Mouse (Mus musculus) heart, postnatal 0 days (tissue): ENCODE measurements around the gene Tmem104.

Experiments used
- CTCF ChIP-seq: IDR thresholded peaks from 2 replicates; pipeline ENCODE4 v1.5.1; 2016; ENCODE audit warnings: antibody characterized with exemption, control low read depth, low read depth
- EP300 ChIP-seq: IDR thresholded peaks from 2 replicates; pipeline ENCODE4 v1.6.1; 2016; ENCODE audit warnings: antibody characterized with exemption, low read depth

DNA sequence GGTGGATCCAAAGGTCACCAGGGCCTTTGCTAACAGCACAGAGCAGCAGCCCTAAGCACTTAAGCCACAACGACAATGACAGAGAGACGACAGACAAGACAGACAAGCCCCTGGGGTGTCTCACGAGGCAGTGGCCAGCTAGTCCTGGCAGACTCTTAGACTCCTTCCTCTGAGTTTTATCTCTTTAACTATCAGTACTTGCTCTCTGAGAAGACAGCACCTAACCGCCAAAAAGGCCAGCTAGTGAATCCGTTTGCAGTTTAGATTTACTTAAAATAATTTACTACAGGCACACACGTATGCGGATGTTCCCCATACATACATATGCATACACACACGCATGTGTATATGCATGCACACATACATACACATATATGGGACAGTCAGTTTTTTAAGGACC, 10.3 kb downstream of the Tmem104 start:
- TF ChIP-seq CTCF (no peak), EP300 (no peak)
